Mouse (Mus musculus) kidney, postnatal 36 days (tissue): ENCODE measurements around the gene Gm35315.
A peak's percentile ranks its signal among the peaks of the same experiment; 100 is the strongest.
"Not testable (repeated sequence)": the region's sequence is repeated elsewhere in the genome, so short reads cannot be mapped to it uniquely, and the experiment has no call there.

Experiments used
- DNase-seq, 2 experiments: peaks; one replicate each; pipeline ENCODE4 v3.0.0; 2021 to 2022; ENCODE audit warnings: mixed read lengths in 2 of 2

Gm35315 gene

DNA sequence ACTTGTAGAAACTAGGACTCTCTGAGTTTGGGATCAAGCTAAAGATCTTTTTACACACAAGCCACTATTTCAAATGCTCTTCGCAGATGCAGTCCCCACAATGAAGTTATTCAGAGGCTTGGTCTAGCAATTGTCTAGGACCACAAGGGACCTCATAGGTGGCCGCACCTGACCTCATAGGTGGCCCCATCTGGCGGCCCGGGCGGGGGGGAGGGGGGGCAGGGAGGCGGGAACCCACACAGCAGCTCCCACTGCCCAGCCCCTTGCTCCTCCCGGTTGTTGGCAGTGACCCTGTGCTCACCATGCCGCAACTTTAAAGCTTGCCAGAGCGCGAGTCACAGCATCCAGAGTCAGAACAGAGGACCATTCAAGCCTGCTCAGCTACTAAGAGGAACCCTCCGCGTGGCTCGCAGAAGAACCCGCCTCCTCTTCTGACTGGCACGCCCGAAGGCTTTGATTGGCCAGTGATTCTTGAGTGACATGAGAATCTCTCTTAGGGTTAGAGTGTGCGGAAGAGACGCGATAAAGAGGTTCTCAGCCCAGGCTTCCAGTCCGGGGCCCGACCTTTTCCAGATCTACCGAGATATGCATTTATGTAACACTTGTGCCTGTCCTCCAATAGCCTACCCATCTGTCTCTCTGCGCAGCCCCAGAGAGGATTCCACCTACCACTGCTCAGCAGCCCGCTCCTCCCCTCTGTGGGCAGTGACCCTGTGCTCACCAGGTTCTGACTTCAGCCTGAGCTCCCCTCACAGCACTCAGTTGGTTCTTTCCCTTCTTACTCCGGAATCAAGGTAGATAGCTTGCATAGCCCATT lies at the start of gene Gm35315:
Gene Gm35315 (minus strand): TSS at position 391 of the 817 bp plus-strand sequence.
- DNase-seq, result peak; percentile 89 to 92

DNA sequence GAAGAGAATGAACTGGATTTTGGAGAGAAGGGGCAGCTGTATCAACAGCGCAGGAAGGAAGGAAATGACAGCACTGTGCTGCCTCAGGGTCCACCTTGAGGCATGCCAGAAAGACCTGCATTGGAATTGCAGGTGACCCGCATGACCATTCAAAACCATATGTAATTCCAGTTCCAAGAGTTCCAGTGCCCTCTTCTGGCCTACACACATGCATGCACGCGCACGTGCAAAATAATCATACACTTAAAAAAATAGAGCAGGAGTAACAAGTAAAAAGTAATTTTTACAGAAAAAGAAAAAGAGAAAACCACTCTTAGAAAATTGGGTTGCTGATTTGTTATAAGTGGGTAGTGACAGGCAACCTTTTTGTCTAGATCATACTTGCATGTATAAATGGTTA lies 48.8 kb upstream of the Gm35315 start:
- DNase-seq, result peak; percentile 7 to 17

DNA sequence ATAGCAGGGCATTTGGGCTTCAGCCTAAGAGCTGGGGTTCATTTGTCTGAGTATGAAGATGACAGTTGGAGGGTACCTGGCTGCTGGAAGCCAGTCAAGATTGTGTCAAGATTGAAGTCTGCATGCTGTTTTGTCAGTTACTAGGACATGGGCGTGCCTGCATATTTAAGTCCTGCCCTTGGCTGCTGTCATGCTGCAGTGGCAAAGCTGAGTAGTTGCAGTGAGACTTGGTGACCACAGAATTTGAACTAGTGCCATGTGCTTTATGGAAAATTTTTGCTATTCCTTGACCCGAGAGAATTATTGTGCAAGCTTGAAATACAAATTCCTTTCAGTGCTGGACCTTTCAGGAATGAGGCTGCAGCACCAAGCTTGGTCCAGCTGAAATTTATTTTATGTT lies 48.1 kb upstream of the Gm35315 start:
- DNase-seq, result peak in 1 of 2 experiments; percentile 14

DNA sequence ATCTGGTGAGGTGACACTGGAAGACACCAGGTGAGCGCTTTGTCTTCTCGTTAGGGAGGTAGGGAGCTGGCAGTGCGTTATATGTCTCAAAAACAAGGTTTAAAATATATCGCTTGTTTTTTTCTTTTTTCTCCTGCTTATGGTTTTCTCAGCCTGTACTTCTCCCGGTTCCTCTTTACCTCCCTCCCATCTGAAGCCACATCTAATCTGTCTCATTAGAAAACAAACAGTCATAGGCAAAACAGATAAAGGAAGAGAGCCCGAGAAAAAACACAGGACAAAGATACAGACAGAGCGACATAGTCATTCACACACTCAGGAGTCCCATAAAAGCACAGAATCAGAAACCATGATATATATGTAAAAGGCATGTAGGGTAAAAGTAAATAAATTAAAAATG lies 46.2 kb upstream of the Gm35315 start:
- DNase-seq, result no peak

DNA sequence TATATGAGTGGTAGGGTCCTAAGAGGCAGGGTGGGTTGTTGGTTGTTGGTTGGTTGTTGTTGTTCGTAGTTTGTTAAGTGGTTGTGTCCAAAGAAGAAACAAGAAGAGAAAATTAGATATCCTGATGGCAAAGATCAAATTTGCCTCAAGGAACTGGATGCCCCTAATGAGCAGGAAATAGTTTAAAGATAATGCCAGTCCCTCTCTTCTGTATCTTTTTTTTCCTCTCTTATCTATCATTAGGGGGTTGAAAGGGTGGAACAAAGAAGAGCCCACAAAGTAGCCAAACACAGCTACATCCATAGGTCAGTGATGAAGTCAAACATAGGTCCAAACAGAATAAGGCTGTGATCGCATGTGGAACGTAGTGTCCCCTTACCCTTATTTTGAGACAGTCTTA lies 45.1 kb upstream of the Gm35315 start:
- DNase-seq, result no peak

DNA sequence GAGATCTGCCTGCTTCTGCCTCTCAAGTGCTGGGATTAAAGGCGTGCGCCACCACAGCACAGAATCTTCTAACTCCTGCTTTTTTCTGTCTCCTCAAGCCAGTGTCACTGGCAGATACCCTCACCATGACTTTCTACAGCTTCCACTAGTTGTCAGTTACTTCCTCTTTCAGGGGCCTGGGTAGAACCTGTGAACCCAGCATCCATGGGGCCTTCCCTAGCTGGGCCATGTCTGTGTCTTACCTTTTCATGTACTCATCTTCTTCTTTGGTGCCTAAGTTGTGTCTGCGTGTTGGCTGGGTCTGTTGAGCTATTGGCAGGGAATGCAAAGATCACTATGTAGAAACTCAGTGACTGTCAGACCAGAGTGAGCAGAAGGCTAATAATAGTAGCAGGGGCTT lies 43.6 kb upstream of the Gm35315 start:
- no peak for DNase-seq

DNA sequence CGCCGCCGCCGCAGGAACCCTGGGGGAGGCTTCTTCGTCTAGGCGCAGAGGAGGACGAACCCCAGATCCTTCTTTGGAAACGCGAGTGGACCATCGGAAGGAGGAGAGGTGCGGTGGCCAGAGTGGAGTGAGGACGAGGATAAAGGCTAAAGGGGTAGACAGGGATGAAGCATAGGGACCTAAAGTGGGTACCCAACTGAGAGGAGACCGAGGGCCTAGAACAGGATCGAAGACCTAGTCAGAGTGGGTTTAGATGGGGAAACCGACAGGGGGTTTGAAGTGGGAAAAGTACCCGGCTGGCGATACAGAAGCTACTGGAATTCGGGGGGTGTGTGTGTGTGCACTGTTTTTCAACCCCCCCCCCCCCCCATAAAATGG lies 41.9 kb upstream of the Gm35315 start:
- DNase-seq, result no peak

DNA sequence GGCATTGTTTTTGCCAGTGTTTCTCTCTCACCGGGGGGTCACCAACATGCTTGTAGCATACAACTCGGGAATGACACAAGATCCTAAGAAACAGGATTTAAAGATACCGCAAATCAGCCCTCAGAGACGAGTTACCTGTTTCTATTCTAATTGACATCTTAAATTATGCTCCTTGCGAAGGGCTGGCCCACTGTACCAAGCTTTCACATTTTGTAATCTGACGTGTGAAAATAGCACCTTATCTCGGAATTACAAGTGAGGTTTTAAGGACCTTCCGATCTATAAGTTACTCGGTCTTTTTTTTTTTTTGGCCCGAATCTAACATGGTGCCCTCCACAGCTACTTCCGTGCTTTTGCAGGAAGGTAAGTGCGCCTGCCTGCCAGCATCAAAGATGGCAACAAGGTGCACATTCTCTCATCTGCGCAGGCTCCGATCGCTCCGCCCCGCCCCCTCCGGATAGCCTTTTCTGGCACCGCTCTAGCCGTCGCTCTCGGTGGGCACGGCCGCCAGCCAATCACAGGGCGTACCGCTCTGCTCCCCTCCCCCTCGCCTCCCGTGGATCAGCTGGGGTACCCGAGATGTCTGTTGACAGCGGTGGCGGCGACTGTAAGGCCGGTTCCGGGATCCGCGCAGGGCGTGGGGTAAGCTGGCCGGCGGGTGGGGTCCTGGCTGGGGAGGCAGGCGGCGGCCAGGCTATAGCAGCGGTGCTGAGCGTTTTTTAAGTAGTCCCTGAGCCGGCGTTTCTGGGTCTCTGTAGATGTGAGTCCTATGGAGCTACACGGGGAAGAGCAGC lies 41.3 kb upstream of the Gm35315 start, which contains the start of gene Chfr:
Gene Chfr (plus strand): TSS at position 550 of the 794 bp plus-strand sequence.
- peak; percentile 99 to 100 for DNase-seq

DNA sequence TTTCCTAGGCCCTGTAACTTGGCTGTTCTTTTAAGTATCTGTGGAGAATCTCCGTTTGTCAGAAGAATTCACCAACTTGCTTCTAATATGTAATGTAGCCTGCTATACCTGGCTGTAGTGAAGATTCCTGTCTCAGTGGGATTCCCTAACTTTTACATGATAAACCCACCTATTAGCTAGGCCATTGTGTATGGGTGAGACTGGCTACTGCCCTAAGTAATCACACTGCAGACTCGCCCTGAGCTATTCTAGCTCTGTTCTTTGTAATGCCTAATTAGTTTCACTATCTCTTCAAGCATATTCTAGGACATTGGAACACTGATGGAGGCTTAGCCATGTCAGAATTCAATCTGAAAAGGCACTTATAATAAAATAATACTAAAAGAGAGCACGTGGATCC lies 28.2 kb upstream of the Gm35315 start:
- DNase-seq, result not testable (repeated sequence)

DNA sequence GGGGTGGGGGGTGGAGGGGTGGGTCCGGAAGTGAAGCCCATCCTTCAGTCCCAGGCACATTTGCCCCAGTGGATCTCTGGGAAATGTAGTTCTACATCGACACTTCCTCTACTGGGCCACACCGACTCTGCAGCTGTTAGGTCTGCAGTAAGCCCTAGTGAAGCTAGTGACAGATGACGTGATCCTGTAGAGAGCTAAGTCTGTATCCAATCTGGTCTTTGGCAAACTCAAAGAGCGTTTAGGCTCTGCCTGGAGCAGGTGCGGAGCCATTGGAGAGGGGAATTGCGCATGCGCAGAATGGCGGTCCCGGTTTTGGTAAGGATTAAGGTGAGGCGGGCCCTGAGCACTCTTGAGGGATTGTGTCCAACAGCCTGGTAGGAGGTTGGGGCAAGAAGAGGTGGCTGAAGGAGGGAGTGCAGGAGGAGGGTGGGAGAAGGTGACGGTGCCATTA lies 15.8 kb upstream of the Gm35315 start, which contains the start of gene Zfp605:
Gene Zfp605 (plus strand): TSS at position 102 of the 451 bp plus-strand sequence.
- DNase-seq, result peak; percentile 90 to 95

DNA sequence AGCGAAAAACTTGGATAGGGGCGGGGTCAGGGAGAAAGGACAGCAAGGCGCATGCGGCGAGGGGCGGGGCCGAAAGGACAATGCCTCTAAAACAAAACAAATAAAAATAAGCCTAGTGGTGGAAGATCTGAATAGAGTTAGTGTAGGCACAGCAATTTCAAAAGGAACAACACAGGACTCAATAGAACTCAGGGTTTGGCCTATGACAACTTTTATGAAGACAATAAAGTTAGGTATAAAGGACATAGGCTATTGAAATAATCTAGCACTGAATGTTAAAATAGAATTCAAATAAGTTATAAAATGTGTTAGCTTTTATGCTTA lies 14.0 kb upstream of the Gm35315 start:
- peak in 1 of 2 experiments; percentile 98 for DNase-seq

DNA sequence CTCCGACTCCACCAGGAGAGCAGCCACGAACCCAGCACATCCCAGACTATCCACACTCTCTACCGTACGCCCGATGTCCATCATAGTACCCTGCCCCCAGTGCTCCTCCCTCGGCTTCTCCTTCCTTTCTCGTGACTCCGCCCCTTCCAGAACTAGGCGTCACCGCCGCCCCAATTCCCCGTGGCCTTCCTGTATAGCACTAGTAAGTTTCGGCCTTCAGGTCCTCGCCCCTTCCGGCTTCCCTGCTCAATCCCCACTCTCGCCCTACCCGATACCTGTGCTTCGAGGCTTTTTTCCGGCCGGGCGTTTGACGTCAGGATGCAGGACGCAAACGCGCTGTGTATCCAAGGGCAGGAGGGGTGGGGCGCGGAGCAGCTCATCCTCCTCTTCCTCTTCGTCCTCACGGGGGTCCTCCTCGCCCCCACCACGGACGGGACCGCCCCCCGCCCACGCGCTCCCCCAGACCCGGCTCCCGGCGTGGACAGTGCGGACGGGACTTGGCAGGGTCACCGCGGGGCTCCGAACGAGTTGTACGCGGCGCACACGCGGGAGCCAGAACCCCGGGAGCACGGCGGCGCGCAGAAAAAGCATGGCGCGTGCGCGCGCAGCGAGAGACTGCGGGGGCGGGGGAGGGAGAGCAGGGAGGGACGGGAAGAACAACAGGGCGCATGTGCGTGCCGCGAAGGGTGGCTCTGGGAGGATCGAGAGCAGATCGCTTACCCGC lies 13.5 kb upstream of the Gm35315 start, which contains the start of gene Gtpbp6:
Gene Gtpbp6 (minus strand): TSS at position 617 of the 724 bp plus-strand sequence.
- DNase-seq, result peak; percentile 96 to 98

DNA sequence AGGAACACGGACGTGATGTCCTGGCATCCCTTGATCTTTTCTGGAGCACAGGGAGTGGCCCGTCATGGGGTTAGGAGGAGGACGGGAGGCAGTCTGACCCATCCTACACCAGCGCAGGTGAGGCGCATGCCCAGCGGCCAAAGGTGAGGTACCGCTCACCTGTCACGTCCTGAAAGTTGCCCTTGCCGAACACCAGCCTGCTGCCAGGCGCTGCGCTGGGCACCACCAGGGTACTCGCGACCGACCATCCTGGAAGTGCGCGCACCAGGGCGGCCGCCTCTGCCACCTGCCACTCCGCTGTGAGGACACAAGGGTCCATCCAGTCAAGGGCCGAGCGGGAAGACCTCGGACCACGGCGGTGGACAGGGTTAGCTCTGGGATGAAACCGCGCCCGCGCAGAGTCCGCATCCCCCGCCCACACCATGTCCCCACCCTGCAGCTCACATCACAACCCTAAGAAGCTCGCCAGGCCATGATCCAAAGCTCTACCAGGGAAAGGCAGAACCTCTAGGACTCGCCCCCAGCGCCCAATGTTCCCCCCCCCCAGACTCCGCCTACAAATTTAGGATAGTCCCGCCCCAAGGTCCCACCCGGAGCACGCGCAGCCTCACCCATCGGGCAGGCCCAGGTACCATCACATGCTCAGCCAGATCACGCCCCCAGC lies 12.8 kb upstream of the Gm35315 start:
- DNase-seq, result peak in 1 of 2 experiments; percentile 37

DNA sequence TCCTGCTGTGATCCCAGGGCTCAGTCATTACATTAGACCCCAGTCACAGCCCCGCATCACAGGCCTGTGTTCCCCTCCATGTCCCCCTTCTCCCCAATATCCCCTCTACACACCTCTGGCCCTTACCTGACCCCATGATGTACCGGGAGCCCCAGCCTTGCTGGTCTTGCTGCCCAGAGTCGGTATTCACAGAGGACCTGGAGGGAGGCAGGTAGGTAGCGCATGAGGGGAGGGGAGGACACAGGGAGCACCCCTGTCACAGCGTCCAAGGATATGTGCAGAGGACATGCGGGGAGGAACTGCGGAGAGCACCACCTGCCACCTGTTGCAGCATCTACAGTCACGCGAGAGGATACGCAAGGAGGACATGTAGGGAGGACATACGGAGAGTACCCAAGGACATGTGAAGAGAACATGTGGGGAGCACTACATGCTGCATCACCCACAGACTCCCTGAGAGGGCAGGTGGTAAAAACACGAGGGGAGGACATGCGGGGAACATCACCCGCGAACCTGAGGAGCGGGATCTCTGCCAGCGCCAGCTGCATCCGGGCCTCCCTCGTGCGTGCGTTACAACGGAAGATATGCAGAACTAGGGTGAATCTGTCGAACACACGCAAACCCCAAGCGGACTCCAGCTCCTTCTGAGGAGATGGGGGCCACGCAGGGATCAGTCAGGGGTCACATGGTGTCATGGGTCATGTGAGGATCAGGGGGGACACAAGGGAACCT lies 12.1 kb upstream of the Gm35315 start:
- DNase-seq, result no peak

DNA sequence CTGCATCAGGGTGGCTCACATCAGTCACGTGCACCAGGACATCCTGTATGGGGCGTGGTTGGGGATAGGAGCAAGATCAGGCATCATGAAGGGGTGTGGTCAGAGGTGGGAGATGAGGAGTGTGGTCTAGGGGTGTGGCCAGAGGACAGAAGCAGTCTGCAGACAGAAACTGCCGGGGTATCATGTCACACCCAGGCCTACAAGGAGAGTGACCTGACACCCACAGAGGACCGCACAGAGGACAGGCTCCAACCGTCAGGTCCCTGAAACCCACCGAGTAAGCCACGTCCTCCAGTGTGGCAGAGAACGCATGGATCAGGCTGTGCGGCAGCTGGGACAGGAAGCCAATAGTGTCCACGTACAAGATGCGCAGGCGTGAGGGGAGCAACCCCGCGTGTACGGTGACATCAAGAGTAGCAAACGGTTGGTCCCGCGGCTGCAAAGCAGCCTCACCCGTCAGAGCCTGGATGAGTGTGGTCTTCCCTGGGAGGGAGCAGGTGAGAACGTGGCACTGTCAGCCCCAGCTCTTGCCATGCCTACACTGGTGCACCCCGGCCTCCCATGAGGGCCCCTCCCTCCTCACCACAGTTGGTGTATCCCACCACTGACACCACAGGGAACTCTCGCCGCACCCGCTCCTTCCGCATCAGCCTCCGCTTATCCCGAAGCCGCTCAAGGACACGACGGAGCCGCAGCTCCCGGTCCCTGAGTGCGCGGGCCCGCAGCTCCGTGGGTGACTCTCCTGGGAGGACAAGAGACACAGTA lies 10.6 kb upstream of the Gm35315 start:
- DNase-seq, result no peak

DNA sequence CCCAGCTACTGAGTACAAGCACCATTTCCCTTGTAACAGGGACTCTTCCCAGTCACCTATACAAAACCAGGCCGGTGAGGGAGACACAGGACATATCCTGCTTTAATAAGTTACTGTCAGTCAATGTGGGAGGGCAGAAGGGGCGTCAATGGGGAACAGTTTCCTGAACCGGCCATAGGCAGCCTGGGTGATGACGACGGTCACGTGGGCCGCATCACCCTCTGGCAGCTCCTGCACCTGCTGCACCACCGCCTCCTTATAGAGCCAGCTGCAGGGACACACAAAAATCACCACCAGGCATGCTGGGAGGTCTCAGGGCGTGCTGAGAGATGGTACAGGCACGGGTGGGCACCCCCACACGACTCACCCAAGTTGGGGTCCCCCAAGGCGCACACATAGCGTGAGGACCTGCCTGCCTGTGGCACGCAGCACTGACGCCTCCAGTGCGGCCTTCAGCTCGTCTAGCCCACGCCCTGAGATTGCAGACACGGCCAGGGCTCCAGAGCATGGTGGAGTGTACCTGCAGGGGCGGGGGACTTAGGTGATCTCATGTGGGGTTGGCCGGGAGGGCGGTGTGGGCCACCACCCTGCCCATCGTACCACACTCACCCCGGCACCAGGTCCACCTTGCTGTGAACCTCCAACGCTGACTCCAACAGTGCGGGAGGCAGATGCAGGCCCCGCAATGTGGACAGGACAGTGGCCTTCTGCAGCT lies 9.8 kb upstream of the Gm35315 start:
- no peak for DNase-seq

DNA sequence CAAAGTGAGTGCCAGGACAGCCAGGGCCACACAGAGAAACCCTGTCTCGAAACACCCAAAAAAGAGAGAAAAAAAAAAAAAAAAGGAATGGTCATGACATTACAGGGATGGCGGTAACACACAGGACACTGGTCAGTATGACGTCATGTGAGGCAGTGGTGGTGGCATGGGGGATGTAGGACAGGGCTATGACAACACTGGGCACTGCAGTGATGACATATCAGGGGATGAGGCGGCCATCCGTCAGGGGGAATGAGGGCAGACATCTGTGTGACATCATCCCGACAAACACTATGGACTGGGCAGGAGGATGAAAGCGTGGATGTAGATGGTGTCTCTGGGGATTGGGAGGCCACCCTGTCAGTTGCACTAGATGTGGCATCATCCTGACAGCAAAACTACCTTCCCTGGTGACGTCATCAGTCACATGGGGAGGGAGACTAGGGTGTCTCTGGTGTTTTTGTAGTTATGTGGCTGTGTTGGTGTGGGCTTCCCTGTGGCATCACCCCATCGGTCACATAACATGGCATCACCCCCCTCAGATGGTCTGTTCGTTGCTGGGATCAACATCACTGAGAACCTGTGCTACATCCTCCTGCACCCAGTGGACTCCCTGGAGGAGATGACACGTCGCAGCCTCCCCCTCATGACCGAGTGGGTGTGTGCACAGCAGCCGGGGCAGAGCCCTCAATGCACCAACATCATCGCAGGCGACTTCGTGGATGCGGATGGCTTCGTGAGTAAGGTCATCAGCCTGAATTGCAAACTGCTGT lies 8.8 kb upstream of the Gm35315 start:
- no peak for DNase-seq

DNA sequence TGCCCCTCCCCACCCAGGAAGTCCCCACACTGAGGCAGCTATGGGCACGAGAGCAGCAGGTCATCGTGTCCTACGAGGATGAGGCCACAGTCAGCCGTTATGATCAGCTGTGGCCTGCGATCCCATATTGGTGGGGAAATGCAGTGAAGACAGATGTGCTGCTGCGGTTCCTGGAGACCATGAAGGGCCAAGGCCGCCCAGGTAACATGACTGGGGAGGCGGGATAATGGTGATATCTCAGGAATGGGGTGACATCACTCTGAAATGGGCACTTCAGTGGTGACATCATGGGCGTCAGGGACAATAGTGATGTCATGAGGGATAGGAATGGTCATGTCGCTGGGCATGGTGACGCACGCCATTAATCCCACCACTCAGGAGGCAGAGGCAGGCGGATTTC lies 8.2 kb upstream of the Gm35315 start:
- DNase-seq, result no peak

DNA sequence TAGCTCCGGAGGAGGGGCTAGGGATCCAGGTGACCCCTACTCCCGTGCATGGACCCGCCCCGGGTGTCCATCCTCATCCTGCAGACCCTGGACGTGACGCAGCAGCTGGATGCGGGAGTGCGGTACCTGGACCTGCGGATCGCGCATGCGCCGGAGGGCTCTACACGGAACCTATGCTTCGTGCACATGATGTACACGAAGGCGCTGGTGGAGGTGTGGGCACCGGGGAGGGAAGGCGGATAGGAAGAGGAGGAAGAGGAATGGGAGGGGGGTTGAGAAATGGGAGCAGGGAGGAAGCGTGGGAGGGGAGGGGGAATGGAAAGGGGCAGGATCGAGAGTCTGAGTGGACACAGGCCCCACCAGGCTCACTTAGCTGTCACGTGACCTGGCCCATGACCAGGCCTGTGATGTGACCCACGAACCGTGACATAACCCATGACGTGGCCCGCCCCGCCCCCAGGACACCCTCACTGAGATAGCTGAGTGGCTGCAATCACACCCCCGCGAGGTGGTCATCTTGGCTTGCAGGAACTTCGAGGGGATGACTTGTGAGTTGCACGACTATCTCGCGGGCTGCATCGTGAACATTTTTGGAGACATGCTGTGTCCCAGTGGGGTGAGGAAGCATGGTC lies 7.6 kb upstream of the Gm35315 start:
- peak; percentile 60 to 79 for DNase-seq
